Mouse (Mus musculus) liver, embryonic 16.5 days (tissue): ENCODE results near the gene Lrit2. TPM values are rescaled to one million over a fixed set of nuclear protein-coding genes. Genes with fewer than 3 reads are reported as not detected.

Experiments used
- polyA plus RNA-seq: library from polyadenylated mRNA; unstranded; fragments of >200 nt; fragmentation: Nextera tagmentation; extraction: Ambion mirVana; gene quantifications from 2 replicates; pipeline ENCODE4 v1.2.1, GENCODE M21; 2015

Gene Lrit2
- polyA plus RNA-seq, 1 experiment from 2014 or later: not detected

Other genes starting within 250 kb of the Lrit2 start
- 6.7 and 7.0 TPM in 2 replicates for gene Ccser2, start 99.2 kb upstream of the Lrit2 start, polyA plus RNA-seq
- gene Rgr, start 19.0 kb upstream of the Lrit2 start, polyA plus RNA-seq: not detected in 2 replicates
- gene Lrit1, start 13.1 kb upstream of the Lrit2 start, polyA plus RNA-seq: not detected in 2 replicates
- not detected in 2 replicates for gene Cdhr1, start 30.4 kb downstream of the Lrit2 start, polyA plus RNA-seq
- gene 2610528A11Rik, start 46.1 kb downstream of the Lrit2 start, polyA plus RNA-seq: 0.18 and 0.41 TPM in 2 replicates
- gene Ghitm, start 67.3 kb downstream of the Lrit2 start, polyA plus RNA-seq: 252 and 258 TPM in 2 replicates